Mouse (Mus musculus): ENCODE data around the gene Zfp275. TPM values are rescaled to one million over a fixed set of nuclear protein-coding genes. Genes with fewer than 3 reads are reported as not detected.
"Not testable (repeated sequence)": the region's sequence is repeated elsewhere in the genome, so short reads cannot be mapped to it uniquely, and the experiment has no call there.

Zfp275 gene
- total and polyA plus RNA-seq, 2 experiments from 2014 or later: 5.7 to 28.2 TPM

- Histone ChIP-seq H3K4me2 (ENCODE audit: low read depth, low read length, poor library complexity, severe bottlenecking) (no peak overlapping the region), H3K27ac (ENCODE audit: low read depth, low read length) (no peak overlapping the region), H3K4me1 (ENCODE audit: insufficient read depth, low read length) (no peaks in the 10 kb centered on the region), H3K9ac (replicated peaks; ENCODE audit: low read length, poor library complexity, severe bottlenecking) (no peak overlapping the region), H3K36me3 (ENCODE audit: insufficient read depth, low read length) (no peaks in the 10 kb centered on the region), H3K4me3 (ENCODE audit: low read depth, low read length) (no peak overlapping the region), H3K9me3 (ENCODE audit: low read length) (no peaks in the 10 kb centered on the region), H3K27me3 (ENCODE audit: insufficient read depth, low read length) (no peaks in the 10 kb centered on the region)
- DNase-seq (ENCODE audit: low spot score): no peak
- no peak for TF ChIP-seq CTCF (IDR thresholded peaks at IDR 0.05)
- 88% methylated on average over 4 of the region's 4 CpGs for WGBS
- no peak for ATAC-seq (ENCODE audit: low FRiP score)
Observed at GRCm38 (mm10) chrX:73391481-73391880, 49.1 kb downstream of the Zfp275 start.

DNA sequence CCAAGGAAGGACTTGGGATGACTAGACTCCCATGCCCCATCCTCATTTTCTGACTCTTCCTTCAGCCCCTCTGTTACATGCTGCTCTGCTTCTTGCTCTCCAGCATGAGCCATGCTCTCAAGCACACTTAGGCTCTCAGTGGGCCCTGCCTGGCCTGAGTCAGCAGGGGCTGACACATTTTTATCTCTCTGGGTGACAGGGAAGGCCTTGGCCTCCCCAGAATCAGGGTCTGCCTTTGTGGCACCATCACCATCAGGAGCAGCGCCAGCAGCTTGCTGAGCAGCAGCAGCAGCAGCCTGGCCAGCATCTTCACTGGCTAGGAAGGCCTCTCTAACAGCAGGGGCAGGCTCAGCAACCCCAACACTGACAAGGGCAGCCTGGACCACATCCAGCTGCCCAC is 54.0 kb downstream of the Zfp275 start:
- Histone ChIP-seq H3K4me1 (ENCODE audit: insufficient read depth, low read length) (no peaks in the 10 kb centered on the region), H3K27me3 (ENCODE audit: insufficient read depth, low read length) (no peaks in the 10 kb centered on the region), H3K4me3 (ENCODE audit: low read depth, low read length) (no peak overlapping the region), H3K36me3 (ENCODE audit: insufficient read depth, low read length) (no peaks in the 10 kb centered on the region), H3K9ac (replicated peaks; ENCODE audit: low read length, poor library complexity, severe bottlenecking) (no peak overlapping the region), H3K4me2 (ENCODE audit: low read depth, low read length, poor library complexity, severe bottlenecking) (no peak overlapping the region), H3K27ac (ENCODE audit: low read depth, low read length) (no peak overlapping the region), H3K9me3 (ENCODE audit: low read length) (no peaks in the 10 kb centered on the region)
- ATAC-seq (ENCODE audit: low FRiP score) (no peak), DNase-seq (ENCODE audit: low spot score) (no peak)
- TF ChIP-seq CTCF (IDR thresholded peaks at IDR 0.05): no peak
- whole genome bisulfite sequencing: 100% methylated on average over 1 of the region's 1 CpGs

DNA sequence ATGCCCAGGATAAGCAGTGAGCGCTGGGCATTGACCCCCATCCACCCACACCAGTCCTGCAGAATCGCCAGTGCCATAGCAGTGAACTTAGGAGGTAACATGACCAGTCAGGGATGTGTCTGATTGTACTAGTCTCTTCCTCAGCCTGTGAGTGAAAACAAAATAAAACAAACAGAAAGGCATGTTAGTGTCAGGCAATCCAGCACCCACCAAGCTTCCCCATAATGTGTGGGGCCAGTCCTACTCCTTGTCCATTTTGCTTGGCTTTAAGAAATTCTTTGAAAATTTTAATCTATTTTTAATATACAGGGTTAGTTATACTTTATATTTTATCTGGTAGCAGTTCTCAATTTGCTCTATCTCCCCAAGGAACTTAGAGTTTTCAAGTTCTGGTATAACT is 56.2 kb downstream of the Zfp275 start, which contains the start of gene Gm18336:
TSS of gene Gm18336 (minus strand) at position 101 of the 400 bp plus-strand sequence.
- H3K4me1 ChIP-seq (ENCODE audit: insufficient read depth, low read length); H3K9me3 ChIP-seq (ENCODE audit: low read length); H3K9ac ChIP-seq (replicated peaks; ENCODE audit: low read length, poor library complexity, severe bottlenecking); ATAC-seq (ENCODE audit: low FRiP score); H3K27ac ChIP-seq (ENCODE audit: low read depth, low read length); H3K4me3 ChIP-seq (ENCODE audit: low read depth, low read length); H3K4me2 ChIP-seq (ENCODE audit: low read depth, low read length, poor library complexity, severe bottlenecking); DNase-seq (ENCODE audit: low spot score); H3K27me3 ChIP-seq (ENCODE audit: insufficient read depth, low read length); H3K36me3 ChIP-seq (ENCODE audit: insufficient read depth, low read length): not testable (repeated sequence)
- 46% methylated on average over 1 of the region's 2 CpGs for WGBS

DNA sequence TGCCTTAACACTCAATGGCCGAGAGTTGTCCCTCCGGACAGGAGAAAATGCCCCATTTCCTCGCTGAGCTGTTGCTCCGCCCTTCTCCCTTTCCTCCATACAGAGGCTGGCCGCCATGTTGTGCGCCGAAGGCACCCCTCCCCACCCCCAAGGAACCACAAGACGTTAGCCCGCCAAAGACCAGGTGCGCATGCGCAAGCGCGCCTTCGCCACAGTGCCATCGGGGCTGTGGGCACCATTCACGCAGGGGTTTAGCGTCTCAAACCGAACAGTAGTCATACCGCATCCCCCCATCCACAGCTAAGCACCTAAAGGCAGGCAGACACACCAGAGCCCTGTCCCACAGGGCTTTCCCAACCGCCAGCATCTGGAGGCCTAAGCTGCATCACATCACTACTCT is 58.5 kb downstream of the Zfp275 start:
- H3K4me2 ChIP-seq (ENCODE audit: low read depth, low read length, poor library complexity, severe bottlenecking): no peak overlapping the region

GRCm38 (mm10) chrX:73401616-73402015 is 59.2 kb downstream of the Zfp275 start:
- TF ChIP-seq CTCF (IDR thresholded peaks at IDR 0.05): no peak
- WGBS: 92% methylated on average over 12 of the region's 12 CpGs

More for the DNA sequence above, 58.5 kb downstream of the Zfp275 start:
- Histone ChIP-seq H3K36me3 (ENCODE audit: insufficient read depth, low read length) (no peaks in the 10 kb centered on the region), H3K9ac (replicated peaks; ENCODE audit: low read length, poor library complexity, severe bottlenecking) (no peak overlapping the region), H3K27ac (ENCODE audit: low read depth, low read length) (no peak overlapping the region), H3K27me3 (ENCODE audit: insufficient read depth, low read length) (no peaks in the 10 kb centered on the region), H3K4me1 (ENCODE audit: insufficient read depth, low read length) (no peaks in the 10 kb centered on the region), H3K9me3 (ENCODE audit: low read length) (no peaks in the 10 kb centered on the region), H3K4me3 (ENCODE audit: low read depth, low read length) (no peak overlapping the region)
- TF ChIP-seq CTCF (IDR thresholded peaks at IDR 0.05): no peak
- DNase-seq (ENCODE audit: low spot score) (no peak), ATAC-seq (ENCODE audit: low FRiP score) (no peak)
- 87% methylated on average over 20 of the region's 20 CpGs for whole genome bisulfite sequencing

More at GRCm38 (mm10) chrX:73401616-73402015, 59.2 kb downstream of the Zfp275 start:
- H3K9ac ChIP-seq (replicated peaks; ENCODE audit: low read length, poor library complexity, severe bottlenecking): no peak overlapping the region
- H3K27me3 ChIP-seq (ENCODE audit: insufficient read depth, low read length): no peaks in the 10 kb centered on the region
- no peak overlapping the region for H3K4me3 ChIP-seq (ENCODE audit: low read depth, low read length)
- no peak overlapping the region for H3K27ac ChIP-seq (ENCODE audit: low read depth, low read length)
- no peak overlapping the region for H3K4me2 ChIP-seq (ENCODE audit: low read depth, low read length, poor library complexity, severe bottlenecking)
- no peak for ATAC-seq (ENCODE audit: low FRiP score)
- H3K4me1 ChIP-seq (ENCODE audit: insufficient read depth, low read length): no peaks in the 10 kb centered on the region
- DNase-seq (ENCODE audit: low spot score): no peak
- no peaks in the 10 kb centered on the region for H3K9me3 ChIP-seq (ENCODE audit: low read length)
- no peaks in the 10 kb centered on the region for H3K36me3 ChIP-seq (ENCODE audit: insufficient read depth, low read length)

Other genes starting within 250 kb of the Zfp275 start
- gene Xlr3a, start 245.5 kb upstream of the Zfp275 start, total RNA-seq (2014; rRNA removed): 0.60 and 5.7 TPM in 2 replicates
- gene Xlr3a, start 245.5 kb upstream of the Zfp275 start, polyA plus RNA-seq (2015; fragmentation: Nextera tagmentation; extraction: Ambion mirVana): 3.4 and 4.7 TPM in 2 replicates
- gene Gm14685, start 225.6 kb upstream of the Zfp275 start, total RNA-seq (2014; rRNA removed): 0.66 and 2.8 TPM in 2 replicates
- 1.4 and 1.5 TPM in 2 replicates for gene Gm14685, start 225.6 kb upstream of the Zfp275 start, polyA plus RNA-seq (2015; fragmentation: Nextera tagmentation; extraction: Ambion mirVana)
- gene Xlr5b, start 193.8 kb upstream of the Zfp275 start, total RNA-seq (2014; rRNA removed): not detected in 2 replicates
- not detected in 2 replicates for gene Xlr5b, start 193.8 kb upstream of the Zfp275 start, polyA plus RNA-seq (2015; fragmentation: Nextera tagmentation; extraction: Ambion mirVana)
- gene DXBay18, start 193.2 kb upstream of the Zfp275 start, total RNA-seq (2014; rRNA removed): 1.1 and 2.8 TPM in 2 replicates
- 1.3 and 1.4 TPM in 2 replicates for gene DXBay18, start 193.2 kb upstream of the Zfp275 start, polyA plus RNA-seq (2015; fragmentation: Nextera tagmentation; extraction: Ambion mirVana)
- gene Spin2d, start 165.6 kb upstream of the Zfp275 start, total RNA-seq (2014; rRNA removed): not detected in 2 replicates
- not detected in 2 replicates for gene Spin2d, start 165.6 kb upstream of the Zfp275 start, polyA plus RNA-seq (2015; fragmentation: Nextera tagmentation; extraction: Ambion mirVana)
- gene Xlr3b, start 150.4 kb upstream of the Zfp275 start, total RNA-seq (2014; rRNA removed): 2.8 and 7.2 TPM in 2 replicates
- gene Xlr3b, start 150.4 kb upstream of the Zfp275 start, polyA plus RNA-seq (2015; fragmentation: Nextera tagmentation; extraction: Ambion mirVana): 6.8 and 13.9 TPM in 2 replicates
- gene Xlr4b, start 128.3 kb upstream of the Zfp275 start, total RNA-seq (2014; rRNA removed): not detected in 2 replicates
- gene Xlr4b, start 128.3 kb upstream of the Zfp275 start, polyA plus RNA-seq (2015; fragmentation: Nextera tagmentation; extraction: Ambion mirVana): 1.2 TPM in 1 of 2 replicates, not detected in the other
- 26.5 and 32.2 TPM in 2 replicates for gene F8a, start 114.3 kb upstream of the Zfp275 start, total RNA-seq (2014; rRNA removed)
- 33.7 and 36.3 TPM in 2 replicates for gene F8a, start 114.3 kb upstream of the Zfp275 start, polyA plus RNA-seq (2015; fragmentation: Nextera tagmentation; extraction: Ambion mirVana)
- gene Xlr4c, start 99.5 kb upstream of the Zfp275 start, total RNA-seq (2014; rRNA removed): not detected in 2 replicates
- gene Xlr4c, start 99.5 kb upstream of the Zfp275 start, polyA plus RNA-seq (2015; fragmentation: Nextera tagmentation; extraction: Ambion mirVana): 0.26 and 0.67 TPM in 2 replicates
- gene Xlr3c, start 77.2 kb upstream of the Zfp275 start, total RNA-seq (2014; rRNA removed): not detected in 2 replicates
- gene Xlr3c, start 77.2 kb upstream of the Zfp275 start, polyA plus RNA-seq (2015; fragmentation: Nextera tagmentation; extraction: Ambion mirVana): 0.12 and 0.15 TPM in 2 replicates
- not detected in 2 replicates for gene Xlr5a, start 49.6 kb upstream of the Zfp275 start, total RNA-seq (2014; rRNA removed)
- gene Xlr5a, start 49.6 kb upstream of the Zfp275 start, polyA plus RNA-seq (2015; fragmentation: Nextera tagmentation; extraction: Ambion mirVana): not detected in 2 replicates
- not detected in 2 replicates for gene Xlr5c, start 49.6 kb upstream of the Zfp275 start, total RNA-seq (2014; rRNA removed)
- not detected in 2 replicates for gene Xlr5c, start 49.6 kb upstream of the Zfp275 start, polyA plus RNA-seq (2015; fragmentation: Nextera tagmentation; extraction: Ambion mirVana)
- not detected in 2 replicates for gene Gm45015, start 5.8 kb upstream of the Zfp275 start, total RNA-seq (2014; rRNA removed)
- not detected in 2 replicates for gene Gm45015, start 5.8 kb upstream of the Zfp275 start, polyA plus RNA-seq (2015; fragmentation: Nextera tagmentation; extraction: Ambion mirVana)
- not detected in 2 replicates for gene Gm18336, start 56.1 kb downstream of the Zfp275 start, total RNA-seq (2014; rRNA removed)
- 0.07 and 0.09 TPM in 2 replicates for gene Gm18336, start 56.1 kb downstream of the Zfp275 start, polyA plus RNA-seq (2015; fragmentation: Nextera tagmentation; extraction: Ambion mirVana)
- gene Zfp92, start 68.5 kb downstream of the Zfp275 start, total RNA-seq (2014; rRNA removed): 5.3 and 5.5 TPM in 2 replicates
- gene Zfp92, start 68.5 kb downstream of the Zfp275 start, polyA plus RNA-seq (2015; fragmentation: Nextera tagmentation; extraction: Ambion mirVana): 1.5 and 2.1 TPM in 2 replicates
- gene Trex2, start 92.7 kb downstream of the Zfp275 start, total RNA-seq (2014; rRNA removed): 1.3 TPM in 1 of 2 replicates, not detected in the other
- not detected in 2 replicates for gene Trex2, start 92.7 kb downstream of the Zfp275 start, polyA plus RNA-seq (2015; fragmentation: Nextera tagmentation; extraction: Ambion mirVana)
- 30.7 and 34.7 TPM in 2 replicates for gene Haus7, start 116.4 kb downstream of the Zfp275 start, total RNA-seq (2014; rRNA removed)
- gene Haus7, start 116.4 kb downstream of the Zfp275 start, polyA plus RNA-seq (2015; fragmentation: Nextera tagmentation; extraction: Ambion mirVana): 61.7 and 63.6 TPM in 2 replicates
- 43.9 and 44.6 TPM in 2 replicates for gene Bgn, start 141.0 kb downstream of the Zfp275 start, total RNA-seq (2014; rRNA removed)
- gene Bgn, start 141.0 kb downstream of the Zfp275 start, polyA plus RNA-seq (2015; fragmentation: Nextera tagmentation; extraction: Ambion mirVana): 17.1 and 19.8 TPM in 2 replicates
- 40.4 and 41.9 TPM in 2 replicates for gene Atp2b3, start 160.5 kb downstream of the Zfp275 start, total RNA-seq (2014; rRNA removed)
- 6.7 and 7.9 TPM in 2 replicates for gene Atp2b3, start 160.5 kb downstream of the Zfp275 start, polyA plus RNA-seq (2015; fragmentation: Nextera tagmentation; extraction: Ambion mirVana)

Data from midbrain, postnatal 0 days (tissue).